ENCODE assay signal across 12 mouse cellular contexts in the genomic region with DNA sequence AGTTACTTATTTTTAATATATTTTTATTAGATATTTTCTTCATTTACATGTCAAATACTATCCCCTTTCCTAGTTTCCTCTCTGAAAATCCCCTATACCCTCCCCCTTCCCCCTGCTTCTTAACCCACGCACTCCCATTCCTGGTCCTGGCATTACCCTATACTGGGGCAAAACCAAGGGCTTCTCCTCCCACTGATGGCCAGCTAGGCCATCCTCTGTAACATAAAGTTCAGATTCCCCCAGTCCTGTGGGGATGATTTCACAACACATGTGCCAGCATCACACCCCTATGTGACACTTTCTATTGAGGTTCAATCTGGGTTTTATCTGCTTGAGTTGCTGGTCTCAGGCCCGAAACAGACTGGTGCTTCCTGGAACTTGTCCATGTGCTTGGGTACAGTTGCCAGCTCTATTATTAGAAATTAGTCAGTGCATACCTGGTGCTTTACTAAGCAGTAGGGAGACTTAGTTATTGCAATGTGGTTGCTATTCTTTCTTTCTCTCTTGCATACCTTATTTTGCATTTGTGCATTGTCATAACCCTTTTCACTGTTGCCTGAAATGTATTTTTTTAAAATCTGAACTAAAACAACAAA.
DNase-seq lines count a peak whose midpoint lies in the region; ATAC-seq and TF ChIP-seq lines count a peak whose summit lies in the region.
"Had no signal": no experiment of that assay in that cellular context is flagged by ENCODE, and none has a peak within 500 bp of the region (broad histone marks: within the 10 kb centered on the region; RNA-seq: fewer than 3 reads in every experiment).

No protein-coding gene starts in this region.

- no peaks in the 10 kb centered on the region for H3K4me1 ChIP-seq in kidney, embryonic 14.5 days (ENCODE audit: control insufficient read depth, insufficient read depth, low read length)
- H3K4me1 ChIP-seq: embryonic facial prominence, embryonic 13.5 days; limb, embryonic 10.5 days had no signal

- no peak overlapping the region for H3ac ChIP-seq in myocyte (ENCODE audit: control insufficient read depth, insufficient read length)

- H3K79me2 ChIP-seq in myocyte (ENCODE audit: control insufficient read depth, insufficient read depth), result no peaks in the 10 kb centered on the region

- WGBS in kidney, embryonic 14.5 days, result 87% methylated on average over 2 of the region's 2 CpGs

- H3K9ac ChIP-seq in kidney, embryonic 14.5 days (ENCODE audit: low read depth, low read length), result no peak overlapping the region
- H3K9ac ChIP-seq: embryonic facial prominence, embryonic 13.5 days had no signal

- peak; percentile 59 for DNase-seq in gastrocnemius, adult 18-20 months (ENCODE audit: low spot score)
- no peak for DNase-seq in gastrocnemius, postnatal 36 days
- peak; percentile 18 to 29 for DNase-seq in kidney, postnatal 36 days
- peak; percentile 95 for DNase-seq in cerebellum, adult 9-11 months
- no peak for DNase-seq in right cerebral cortex, postnatal 14 days
- DNase-seq: lung, adult 2 months; midbrain, embryonic 14.5 days had no signal

- no peaks in the 10 kb centered on the region for H3K9me3 ChIP-seq in kidney, embryonic 14.5 days (ENCODE audit: control insufficient read depth, low read length)
- H3K9me3 ChIP-seq: embryonic facial prominence, embryonic 13.5 days; limb, embryonic 10.5 days had no signal

- intact Hi-C loops in gastrocnemius, postnatal 36 days (cut with DNase I), result no loop called here

- no peaks in the 10 kb centered on the region for H3K36me3 ChIP-seq in kidney, embryonic 14.5 days (ENCODE audit: control insufficient read depth, insufficient read depth, low read length)
- H3K36me3 ChIP-seq in myocyte (ENCODE audit: control insufficient read depth, insufficient read depth), result no peaks in the 10 kb centered on the region
- H3K36me3 ChIP-seq: embryonic facial prominence, embryonic 13.5 days; limb, embryonic 10.5 days had no signal

- no peak for TF ChIP-seq POLR2A in myocyte (IDR thresholded peaks at IDR 0.05; ENCODE audit: insufficient read length, low read depth)

- no peak overlapping the region for H3K27ac ChIP-seq in kidney, embryonic 14.5 days (ENCODE audit: low read depth, low read length)
- H3K27ac ChIP-seq: embryonic facial prominence, embryonic 13.5 days; limb, embryonic 10.5 days had no signal

- H3K4me2 ChIP-seq in kidney, embryonic 14.5 days (replicated peaks; ENCODE audit: low read depth, low read length), result no peak overlapping the region
- H3K4me2 ChIP-seq in myocyte (ENCODE audit: low read depth), result no peak overlapping the region
- H3K4me2 ChIP-seq: embryonic facial prominence, embryonic 13.5 days had no signal

- no peak overlapping the region for H3K4me3 ChIP-seq in kidney, embryonic 14.5 days (ENCODE audit: low read length)
- no peak overlapping the region for H3K4me3 ChIP-seq in myocyte
- H3K4me3 ChIP-seq: embryonic facial prominence, embryonic 13.5 days; limb, embryonic 10.5 days had no signal

- no peaks in the 10 kb centered on the region for H3K27me3 ChIP-seq in kidney, embryonic 14.5 days (ENCODE audit: control insufficient read depth, insufficient read depth, low read length)
- H3K27me3 ChIP-seq in myocyte (ENCODE audit: control insufficient read depth, insufficient read depth, insufficient read length), result no peaks in the 10 kb centered on the region
- H3K27me3 ChIP-seq: embryonic facial prominence, embryonic 13.5 days had no signal

- no peak for ATAC-seq in kidney, embryonic 14.5 days (ENCODE audit: low FRiP score, low TSS enrichment)
- ATAC-seq in megakaryocyte, adult 5-6 weeks (ENCODE audit: poor library complexity, severe bottlenecking), result no peak

TF ChIP-seq in myocyte, 11 proteins besides CTCF, POLR2A, EP300 and RAD21:
- no peak for TF ChIP-seq E2F4 (IDR thresholded peaks at IDR 0.05; ENCODE audit: insufficient read depth)
- no peak for TF ChIP-seq MYOD1 (IDR thresholded peaks at IDR 0.05; ENCODE audit: control insufficient read depth in 1 of 3, insufficient read length in 2 of 3, low read depth in 2 of 3)
- 0 out of 2 replicates have a peak, but pooled peaks have one; percentile 3 for TF ChIP-seq CEBPB (IDR thresholded peaks at IDR 0.05; ENCODE audit: insufficient read depth, poor library complexity, severe bottlenecking)

Comparison
In these comparisons a context has a peak if more than half of its experiments do, and no peak if none do; other contexts are left out.
1. DNase-seq: peak in gastrocnemius, adult 18-20 months (single experiment), kidney, postnatal 36 days (2 of 2) and cerebellum, adult 9-11 months (single experiment); none in gastrocnemius, postnatal 36 days (0 of 2) and right cerebral cortex, postnatal 14 days (single experiment).